Mouse (Mus musculus): ENCODE data around the gene Actr8.

GRCm38 (mm10) chr14:29928966-29929365 lies 49.2 kb upstream of the Actr8 start:
- TF ChIP-seq ZC3H11A (IDR thresholded peaks at IDR 0.05; ENCODE audit: borderline replicate concordance, low read depth, low read length) (no peak), MAFK (IDR thresholded peaks at IDR 0.05; ENCODE audit: insufficient read depth, low read depth, low read length) (no peak), CHD2 (IDR thresholded peaks at IDR 0.05; ENCODE audit: low read depth, low read length) (no peak), HCFC1 (IDR thresholded peaks at IDR 0.05; ENCODE audit: borderline replicate concordance, insufficient read depth, low read length) (no peak), ZNF384 (IDR thresholded peaks at IDR 0.05; ENCODE audit: low read depth, low read length) (no peak)
